Mouse (Mus musculus): Measurements from ENCODE around the gene Lck. TPM values are rescaled to one million over a fixed set of nuclear protein-coding genes. Genes with fewer than 3 reads are reported as not detected.

Lck gene
- polyA plus RNA-seq, 1 experiment from 2014 or later = 3.8 TPM

- 9% methylated on average over 6 of the region's 6 CpGs for WGBS
- Histone ChIP-seq H3K4me1 (peaks cover 56% of the 10 kb centered on the region), H3K36me3 (peaks cover 16% of the 10 kb centered on the region), H3K4me2 (replicated peaks) (peak overlapping the region; percentile 12; the same call in 1 of the 2 replicates), H3K27me3 (no peaks in the 10 kb centered on the region), H3K27ac (replicated peaks) (peak overlapping the region; percentile 67), H3K4me3 (no peak overlapping the region), H3K9ac (replicated peaks) (peak overlapping the region; percentile 37), H3K9me3 (no peaks in the 10 kb centered on the region)
- peak; percentile 19; the same call in 1 of the 2 replicates for ATAC-seq (ENCODE audit: low FRiP score, low read depth)
Measured at GRCm38 (mm10) chr4:129511413-129512096, 61.9 kb downstream of the Lck start.

GRCm38 (mm10) chr4:129510723-129511412 is 62.6 kb downstream of the Lck start:
- H3K9ac ChIP-seq (replicated peaks) = peak overlapping the region; percentile 37; the same call in 1 of the 2 replicates
- ATAC-seq (ENCODE audit: low FRiP score, low read depth) = no peak
- H3K4me3 ChIP-seq = no peak overlapping the region
- peak overlapping the region; percentile 12; the same call in 1 of the 2 replicates for H3K4me2 ChIP-seq (replicated peaks)
- no peaks in the 10 kb centered on the region for H3K9me3 ChIP-seq
- 38% methylated on average over 6 of the region's 6 CpGs for WGBS
- peak overlapping the region; percentile 67 for H3K27ac ChIP-seq (replicated peaks)
- H3K36me3 ChIP-seq = peaks cover 10% of the 10 kb centered on the region
- peaks cover 51% of the 10 kb centered on the region for H3K4me1 ChIP-seq
- no peaks in the 10 kb centered on the region for H3K27me3 ChIP-seq

- Histone ChIP-seq H3K27me3 (no peaks in the 10 kb centered on the region), H3K27ac (replicated peaks) (0 out of 2 replicates have a peak overlapping the region, but pooled peaks have one; percentile 15), H3K36me3 (no peaks in the 10 kb centered on the region), H3K4me3 (no peak overlapping the region), H3K4me2 (replicated peaks) (no peak overlapping the region), H3K9ac (replicated peaks) (no peak overlapping the region), H3K4me1 (peaks cover 41% of the 10 kb centered on the region), H3K9me3 (no peaks in the 10 kb centered on the region)
- ATAC-seq (ENCODE audit: low FRiP score, low read depth) = no peak
- 66% methylated on average over 3 of the region's 3 CpGs for WGBS
Measured at GRCm38 (mm10) chr4:129509650-129510049, 63.8 kb downstream of the Lck start.

- Histone ChIP-seq H3K9ac (replicated peaks) (no peak overlapping the region), H3K9me3 (no peaks in the 10 kb centered on the region), H3K4me1 (peaks cover 41% of the 10 kb centered on the region), H3K4me2 (replicated peaks) (no peak overlapping the region), H3K36me3 (no peaks in the 10 kb centered on the region), H3K27me3 (no peaks in the 10 kb centered on the region), H3K4me3 (no peak overlapping the region), H3K27ac (replicated peaks) (peak overlapping the region; percentile 15; the same call in 1 of the 2 replicates)
- WGBS = 61% methylated on average over 14 of the region's 15 CpGs
- no peak for ATAC-seq (ENCODE audit: low FRiP score, low read depth)
Measured at GRCm38 (mm10) chr4:129508834-129509600, 64.4 kb downstream of the Lck start.

GRCm38 (mm10) chr4:129508237-129508515 is 65.3 kb downstream of the Lck start:
- no peaks in the 10 kb centered on the region for H3K36me3 ChIP-seq
- no peak for ATAC-seq (ENCODE audit: low FRiP score, low read depth)
- peaks cover 40% of the 10 kb centered on the region for H3K4me1 ChIP-seq
- no peak overlapping the region for H3K9ac ChIP-seq (replicated peaks)
- H3K27ac ChIP-seq (replicated peaks) = no peak overlapping the region
- 77% methylated on average over 3 of the region's 3 CpGs for WGBS
- H3K9me3 ChIP-seq = no peaks in the 10 kb centered on the region
- no peak overlapping the region for H3K4me2 ChIP-seq (replicated peaks)
- H3K4me3 ChIP-seq = no peak overlapping the region
- H3K27me3 ChIP-seq = no peaks in the 10 kb centered on the region

- H3K9me3 ChIP-seq = no peaks in the 10 kb centered on the region
- no peaks in the 10 kb centered on the region for H3K27me3 ChIP-seq
- no peak for ATAC-seq (ENCODE audit: low FRiP score, low read depth)
- H3K9ac ChIP-seq (replicated peaks) = no peak overlapping the region
- no peak overlapping the region for H3K4me2 ChIP-seq (replicated peaks)
- no peaks in the 10 kb centered on the region for H3K36me3 ChIP-seq
- no peak overlapping the region for H3K27ac ChIP-seq (replicated peaks)
- H3K4me1 ChIP-seq = peaks cover 34% of the 10 kb centered on the region
- 72% methylated on average over 9 of the region's 10 CpGs for WGBS
- H3K4me3 ChIP-seq = no peak overlapping the region
Measured at GRCm38 (mm10) chr4:129507434-129508236, 65.8 kb downstream of the Lck start.

- H3K27me3 ChIP-seq = no peaks in the 10 kb centered on the region
Measured at GRCm38 (mm10) chr4:129505511-129505910, 67.9 kb downstream of the Lck start.

GRCm38 (mm10) chr4:129502901-129503444 is 70.5 kb downstream of the Lck start:
- Histone ChIP-seq H3K36me3 (no peaks in the 10 kb centered on the region), H3K27me3 (no peaks in the 10 kb centered on the region), H3K9me3 (no peaks in the 10 kb centered on the region), H3K4me3 (no peak overlapping the region), H3K4me1 (0 out of 2 replicates have a peak, but pooled peaks cover 6% of the 10 kb centered on the region), H3K27ac (replicated peaks) (no peak overlapping the region), H3K4me2 (replicated peaks) (no peak overlapping the region), H3K9ac (replicated peaks) (no peak overlapping the region)
- WGBS = 81% methylated on average over 11 of the region's 11 CpGs
- no peak for ATAC-seq (ENCODE audit: low FRiP score, low read depth)

More at GRCm38 (mm10) chr4:129505511-129505910, 67.9 kb downstream of the Lck start:
- Histone ChIP-seq H3K27ac (replicated peaks) (no peak overlapping the region), H3K36me3 (no peaks in the 10 kb centered on the region), H3K4me1 (peaks cover 17% of the 10 kb centered on the region; the same call in 1 of the 2 replicates), H3K9me3 (no peaks in the 10 kb centered on the region), H3K9ac (replicated peaks) (no peak overlapping the region), H3K4me3 (no peak overlapping the region), H3K4me2 (replicated peaks) (no peak overlapping the region)
- WGBS = 85% methylated on average over 3 of the region's 3 CpGs
- no peak for ATAC-seq (ENCODE audit: low FRiP score, low read depth)

GRCm38 (mm10) chr4:129502327-129502888 is 71.0 kb downstream of the Lck start:
- WGBS = 83% methylated on average over 9 of the region's 9 CpGs
- no peak overlapping the region for H3K9ac ChIP-seq (replicated peaks)
- no peak overlapping the region for H3K4me2 ChIP-seq (replicated peaks)
- H3K9me3 ChIP-seq = no peaks in the 10 kb centered on the region
- no peak for ATAC-seq (ENCODE audit: low FRiP score, low read depth)
- H3K27ac ChIP-seq (replicated peaks) = no peak overlapping the region
- 0 out of 2 replicates have a peak, but pooled peaks cover 6% of the 10 kb centered on the region for H3K4me1 ChIP-seq
- H3K27me3 ChIP-seq = no peaks in the 10 kb centered on the region
- no peak overlapping the region for H3K4me3 ChIP-seq
- no peaks in the 10 kb centered on the region for H3K36me3 ChIP-seq

GRCm38 (mm10) chr4:129500607-129501566 is 72.6 kb downstream of the Lck start:
- no peaks in the 10 kb centered on the region for H3K36me3 ChIP-seq
- peak overlapping the region; percentile 66 for H3K4me2 ChIP-seq (replicated peaks)
- peaks cover 17% of the 10 kb centered on the region for H3K4me1 ChIP-seq
- H3K9ac ChIP-seq (replicated peaks) = peak overlapping the region; percentile 53
- peak overlapping the region; percentile 58 for H3K27ac ChIP-seq (replicated peaks)
- no peaks in the 10 kb centered on the region for H3K9me3 ChIP-seq
- peak; percentile 90 for ATAC-seq (ENCODE audit: low FRiP score, low read depth)
- H3K4me3 ChIP-seq = peak overlapping the region; percentile 53
- WGBS = 1% methylated on average over 43 of the region's 49 CpGs
- H3K27me3 ChIP-seq = no peaks in the 10 kb centered on the region
